Mouse (Mus musculus) cerebellum, adult (tissue): ENCODE measurements at regions not wholly inside any gene's neighbourhood (a gene's known extent, or its start where the extent isn't known, plus 50 kb on each side); places are given as distances from the start of the nearest gene placed in this dataset.

Source experiments
- ATAC-seq: cut with Nextera tagmentation; 2 replicates; pipeline ENCODE4 v1.9.2; 2017; ENCODE audit warnings: mild to moderate bottlenecking, moderate library complexity, mixed read lengths; ENCODE audit not compliant: insufficient number of reproducible peaks, low FRiP score, low TSS enrichment

- no peak for ATAC-seq
These were observed 290.1 kb upstream of the Atp2b1 start for GRCm38 (mm10) chr10:98624103-98624502.

- ATAC-seq: no peak
These were observed 289.4 kb upstream of the Atp2b1 start for GRCm38 (mm10) chr10:98624681-98625321.

- ATAC-seq: no peak
These were observed 286.0 kb upstream of the Atp2b1 start for GRCm38 (mm10) chr10:98628191-98628590.

GRCm38 (mm10) chr10:98629248-98629647, 285.0 kb upstream of the Atp2b1 start:
- no peak for ATAC-seq

GRCm38 (mm10) chr10:98637759-98638611, 276.2 kb upstream of the Atp2b1 start:
- ATAC-seq: no peak

DNA sequence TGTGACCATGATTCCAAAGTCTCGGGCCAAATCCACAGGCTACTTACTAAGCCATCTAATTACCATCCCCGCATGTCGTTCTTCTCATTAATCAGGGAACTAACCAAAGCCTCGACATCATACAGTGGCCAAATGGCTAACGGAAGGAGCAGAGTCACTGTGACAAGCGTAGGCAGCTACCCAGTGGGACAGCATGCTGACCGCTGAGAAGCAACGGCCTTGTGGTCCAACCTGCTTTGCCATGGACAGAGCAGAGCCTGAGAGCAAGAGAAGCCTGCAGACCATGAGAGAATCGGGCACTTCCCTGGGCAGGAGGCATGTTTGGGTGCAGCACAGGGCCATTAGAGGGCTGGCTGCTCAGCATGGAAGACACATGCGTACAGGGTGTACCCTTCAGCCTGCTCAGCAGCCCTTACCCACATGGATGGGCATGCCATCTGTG, 268.5 kb upstream of the Atp2b1 start:
- peak; percentile 96 for ATAC-seq

GRCm38 (mm10) chr10:98646311-98646999, 267.8 kb upstream of the Atp2b1 start:
- no peak for ATAC-seq

DNA sequence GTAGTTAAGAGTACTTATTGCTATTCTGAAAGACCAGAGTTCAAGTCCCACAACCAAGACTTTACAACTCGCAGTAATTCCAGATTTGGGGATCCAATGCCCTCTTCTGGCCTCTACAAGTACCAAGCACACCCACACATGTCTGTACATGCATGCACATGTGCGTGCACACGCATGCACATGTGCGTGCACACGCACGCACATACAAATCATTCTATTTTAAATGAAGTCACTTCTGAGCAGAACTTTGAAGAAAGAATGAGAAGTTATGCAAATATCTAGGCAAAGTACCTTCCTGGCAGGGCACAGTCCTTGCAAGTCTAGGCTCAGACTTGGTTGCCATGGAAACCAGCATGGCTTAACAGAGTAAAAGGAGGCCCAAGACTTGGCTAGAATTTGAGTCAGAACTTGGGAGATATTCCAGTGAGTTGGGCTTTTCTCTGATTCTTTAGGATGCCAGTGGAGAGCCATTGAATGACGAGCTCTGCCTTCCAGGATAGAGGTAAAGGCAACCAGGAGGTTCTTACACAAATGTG, 265.4 kb upstream of the Atp2b1 start:
- no peak for ATAC-seq

DNA sequence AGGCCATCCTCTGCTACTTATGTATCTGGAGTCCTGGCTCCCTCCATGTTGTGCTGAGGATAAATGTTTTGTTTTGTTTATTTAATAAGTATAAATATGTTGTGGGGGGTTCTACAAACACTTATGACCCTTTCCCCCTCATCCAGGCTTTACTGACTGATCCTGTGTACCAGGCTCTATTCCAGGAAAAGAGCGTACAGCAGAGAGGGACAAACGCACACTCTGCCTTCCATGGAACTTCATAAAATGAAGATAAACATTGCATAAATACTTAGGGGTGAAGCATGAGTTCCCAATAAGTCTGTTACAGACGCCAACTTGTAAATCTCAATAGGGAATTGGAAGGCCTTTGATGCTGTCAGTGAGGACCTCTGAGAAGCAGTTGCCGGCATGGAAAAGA, 263.7 kb upstream of the Atp2b1 start:
- ATAC-seq: no peak

DNA sequence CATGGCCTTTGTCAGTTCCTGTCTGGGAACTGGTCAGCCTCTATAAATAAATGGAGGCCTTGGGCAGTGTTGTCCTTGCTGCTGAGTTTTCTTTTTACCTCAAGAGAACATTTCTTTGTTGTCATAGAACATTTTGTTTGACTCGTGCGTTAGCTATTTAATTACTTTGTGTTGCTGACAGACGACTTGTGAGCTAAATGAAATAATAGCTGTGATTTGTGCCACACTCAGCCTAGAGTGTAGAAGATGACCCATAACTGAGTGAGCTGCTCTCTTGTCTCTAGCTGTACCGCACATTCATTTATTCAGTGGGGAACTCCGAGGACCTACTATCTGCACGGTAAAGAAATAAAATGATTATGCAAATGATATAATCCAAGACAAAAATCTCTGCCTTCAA, 263.1 kb upstream of the Atp2b1 start:
- no peak for ATAC-seq

- no peak for ATAC-seq
These were observed 262.6 kb upstream of the Atp2b1 start for GRCm38 (mm10) chr10:98651599-98651998.

GRCm38 (mm10) chr10:98652084-98652483, 262.1 kb upstream of the Atp2b1 start:
- ATAC-seq: no peak

DNA sequence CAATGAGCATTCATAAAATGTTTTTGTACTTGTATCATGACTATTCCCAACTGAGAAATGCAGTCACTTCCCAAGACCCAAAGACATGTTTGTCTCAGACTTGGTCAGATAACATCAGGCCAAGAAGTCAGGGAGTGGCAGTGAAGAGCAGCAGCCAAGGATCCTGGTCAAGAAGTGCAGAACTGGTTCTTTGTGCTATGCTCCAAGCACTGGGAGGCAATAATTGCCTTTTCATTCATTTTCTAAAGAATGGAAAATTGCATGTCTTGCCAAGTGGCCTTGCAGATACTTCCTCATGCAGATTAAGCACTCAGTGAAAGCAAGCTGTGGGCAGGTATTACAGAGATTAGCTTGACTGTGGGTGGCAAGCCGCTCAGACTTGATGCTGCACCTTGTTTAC, 253.5 kb upstream of the Atp2b1 start:
- ATAC-seq: no peak

DNA sequence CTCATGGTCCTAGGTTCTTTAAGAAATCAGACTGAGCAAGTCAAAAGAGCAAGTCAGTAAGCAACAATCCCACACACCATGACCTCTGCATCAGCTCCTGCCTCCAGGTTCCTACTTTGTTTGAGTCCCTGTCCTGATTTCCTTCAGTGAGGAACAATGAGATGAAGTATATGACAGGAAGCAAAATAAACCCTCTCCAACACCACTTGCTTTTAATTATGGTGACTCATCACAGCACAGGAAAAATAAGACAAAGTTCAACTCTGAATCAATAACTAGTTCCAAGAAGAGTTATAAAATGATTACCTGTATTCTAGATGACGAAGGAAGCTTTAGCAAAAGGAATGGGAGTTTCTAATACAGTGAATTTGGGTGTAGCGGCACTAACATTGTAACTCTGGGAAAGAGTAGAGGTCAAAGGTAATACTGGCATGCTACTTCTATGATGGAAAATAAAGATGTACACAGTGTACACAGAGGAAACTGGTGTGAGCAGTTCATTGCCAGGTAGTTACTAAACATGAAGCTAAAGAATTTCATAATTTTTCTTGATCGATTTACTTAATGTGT, 248.2 kb upstream of the Atp2b1 start:
- ATAC-seq: no peak

- ATAC-seq: no peak
These were observed 246.5 kb upstream of the Atp2b1 start for GRCm38 (mm10) chr10:98667728-98668127.

- no peak for ATAC-seq
These were observed 240.1 kb upstream of the Atp2b1 start for GRCm38 (mm10) chr10:98674131-98674530.

DNA sequence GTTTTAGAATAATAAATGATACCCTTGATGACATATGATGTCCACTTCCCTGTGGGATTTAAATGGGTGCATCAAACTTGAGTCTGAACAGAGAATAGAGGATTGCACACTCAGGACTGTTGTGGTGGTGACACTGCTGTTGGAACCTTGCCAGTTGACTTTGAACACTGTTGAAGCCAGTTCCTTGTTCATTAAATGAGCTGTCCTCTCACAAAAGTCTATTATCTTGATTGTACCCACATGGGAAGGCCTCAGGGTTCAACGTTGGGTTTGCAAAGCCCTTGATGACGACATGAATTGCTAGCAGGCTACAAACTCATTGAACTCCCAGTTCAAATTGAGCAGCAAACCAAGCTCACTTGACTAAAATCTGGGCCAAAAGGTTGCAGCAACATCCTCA, 237.3 kb upstream of the Atp2b1 start:
- no peak for ATAC-seq

DNA sequence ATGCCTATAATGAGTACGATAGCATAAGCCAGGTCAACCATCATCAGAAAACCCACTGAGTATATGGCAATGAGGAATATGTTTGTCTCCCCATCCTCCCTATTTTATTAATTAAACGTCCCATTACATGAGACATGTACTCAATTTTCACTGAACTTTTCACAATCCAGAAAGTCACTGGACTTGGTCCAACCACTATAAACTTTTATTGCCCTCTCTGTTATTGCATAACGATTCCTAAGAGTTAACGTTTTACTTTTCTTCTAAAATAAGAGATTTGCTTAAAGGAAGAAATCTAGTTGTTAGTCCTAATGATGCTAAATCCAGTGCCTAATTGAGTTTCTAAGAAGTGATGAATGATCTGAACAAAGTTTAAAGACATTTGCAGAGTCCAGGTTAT, 236.0 kb upstream of the Atp2b1 start:
- no peak for ATAC-seq

- no peak for ATAC-seq
These were observed 231.8 kb upstream of the Atp2b1 start for GRCm38 (mm10) chr10:98682436-98682835.

- ATAC-seq: no peak
These were observed 230.0 kb upstream of the Atp2b1 start for GRCm38 (mm10) chr10:98684195-98684594.

GRCm38 (mm10) chr10:98684707-98685106, 229.5 kb upstream of the Atp2b1 start:
- no peak for ATAC-seq
